Mouse (Mus musculus) megakaryocyte, embryonic 14.5 days (primary cell): Measurements from ENCODE around the gene Gstp2.

ENCODE experiments used
- FLI1 ChIP-seq: IDR thresholded peaks from 2 replicates; pipeline ENCODE4 v1.6.1; 2012; ENCODE audit warnings: low read length, inconsistent platforms, mixed read lengths
- GATA1 ChIP-seq: IDR thresholded peaks from 3 replicates; pipeline ENCODE4 v1.6.1; 2012; ENCODE audit warnings: mixed read lengths, low read length, inconsistent platforms, borderline replicate concordance

DNA sequence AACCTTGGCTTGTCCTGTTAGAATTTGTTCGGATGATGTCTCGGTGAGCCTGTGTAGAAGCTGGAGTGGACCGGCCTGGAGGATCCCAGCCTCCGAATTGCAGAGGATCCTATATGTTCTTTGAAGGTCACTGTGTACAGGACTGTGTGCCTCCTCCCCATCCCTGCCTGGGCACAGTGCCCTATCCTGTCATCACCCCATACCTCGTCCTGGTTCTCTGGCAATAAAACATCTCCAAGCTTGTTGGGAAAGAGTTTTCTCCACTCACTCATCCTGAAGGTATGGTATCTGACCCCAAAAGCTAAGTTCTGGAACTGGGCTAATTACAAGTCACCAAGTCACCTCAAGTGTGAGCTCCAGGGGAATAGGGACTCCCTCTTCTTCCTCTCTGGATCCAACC lies 41.3 kb upstream of the Gstp2 start:
- TF ChIP-seq GATA1 (no peak), FLI1 (no peak)
